8 mouse cellular contexts compared by ENCODE assay signal in the genomic region with DNA sequence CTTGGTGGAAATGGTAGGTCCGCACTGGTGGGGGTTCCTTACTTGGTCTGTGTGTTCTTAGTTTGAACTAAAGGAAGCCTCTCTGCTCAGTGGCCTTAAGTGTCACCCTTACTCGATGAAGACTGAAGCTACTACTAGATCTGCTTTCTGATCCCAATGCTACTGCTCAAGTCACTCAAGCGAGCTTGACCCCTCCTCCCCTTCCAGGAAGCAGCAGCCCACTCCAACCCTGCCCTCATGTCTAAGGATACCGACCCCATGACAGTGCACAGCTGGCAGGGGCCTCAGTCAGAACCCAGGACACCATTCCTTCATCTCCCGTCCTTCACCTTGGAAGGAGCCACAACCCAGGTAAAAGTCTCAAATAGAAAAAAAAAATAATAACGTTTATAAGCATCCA. TPM values are rescaled to one million over a fixed set of nuclear protein-coding genes. Genes with fewer than 3 reads are reported as not detected.
DNase-seq lines count a peak whose midpoint lies in the region; ATAC-seq and TF ChIP-seq lines count a peak whose summit lies in the region.

TSS of gene Cep170b (plus strand) at position 240 of the 400 bp plus-strand sequence.

- TF ChIP-seq EP300 in ES-Bruce4 (IDR thresholded peaks at IDR 0.05; ENCODE audit: insufficient read depth, low read depth, low read length): no peak

- peak within 1 kb of the TSS; percentile 86 for H3K9ac ChIP-seq in ES-Bruce4 (ENCODE audit: low read depth, poor library complexity, severe bottlenecking)
- peak within 1 kb of the TSS; percentile 89 for H3K9ac ChIP-seq in kidney, postnatal 0 days (ENCODE audit: low read depth, low read length)
- no peak within 1 kb of the TSS; the same call in 1 of the 2 replicates for H3K9ac ChIP-seq in midbrain, embryonic 11.5 days (ENCODE audit: low read length)

- whole genome bisulfite sequencing in kidney, postnatal 0 days: 47% methylated on average over 6 of the region's 6 CpGs
- WGBS in midbrain, embryonic 11.5 days: 61% methylated on average over 6 of the region's 6 CpGs

- peaks cover 42% of the 10 kb centered on the region for H3K27me3 ChIP-seq in erythroblast, embryonic 14.5 days (ENCODE audit: control insufficient read depth)
- H3K27me3 ChIP-seq in ES-Bruce4 (ENCODE audit: control insufficient read depth, insufficient read depth, low read length, poor library complexity, severe bottlenecking): no peaks in the 10 kb centered on the region
- no peaks in the 10 kb centered on the region for H3K27me3 ChIP-seq in kidney, postnatal 0 days (ENCODE audit: insufficient read depth, low read length)
- peaks cover 30% of the 10 kb centered on the region for H3K27me3 ChIP-seq in midbrain, embryonic 11.5 days (ENCODE audit: control insufficient read depth, insufficient read depth, low read length)

- peak within 1 kb of the TSS; percentile 54 for H3K4me3 ChIP-seq in erythroblast, embryonic 14.5 days (replicated peaks)
- H3K4me3 ChIP-seq in ES-Bruce4 (ENCODE audit: low read depth, low read length): peak within 1 kb of the TSS; percentile 75
- H3K4me3 ChIP-seq in kidney, postnatal 0 days (replicated peaks; ENCODE audit: low read depth, low read length): peak within 1 kb of the TSS; percentile 80
- H3K4me3 ChIP-seq in midbrain, embryonic 11.5 days (ENCODE audit: low read depth, low read length): peak within 1 kb of the TSS; percentile 74; the same call in 1 of the 2 replicates

- no peak for TF ChIP-seq CTCF in ES-Bruce4 (IDR thresholded peaks at IDR 0.05; ENCODE audit: low read depth, low read length)
- no peak for TF ChIP-seq CTCF in kidney, postnatal 0 days (IDR thresholded peaks at IDR 0.05; ENCODE audit: low read depth)

- no peak for DNase-seq in gastrocnemius, postnatal 36 days
- DNase-seq in kidney, postnatal 0 days (ENCODE audit: low spot score): no peak
- DNase-seq in midbrain, embryonic 11.5 days (ENCODE audit: low spot score, missing footprints): no peak
- DNase-seq in adipocyte (ENCODE audit: low spot score): no peak
- DNase-seq in cerebellum, adult 11 months: no peak

- intact Hi-C loops in gastrocnemius, postnatal 36 days (cut with DNase I): no loop called here

- H3K4me2 ChIP-seq in kidney, postnatal 0 days (ENCODE audit: low read length): peak within 1 kb of the TSS; percentile 98
- H3K4me2 ChIP-seq in midbrain, embryonic 11.5 days: peak within 1 kb of the TSS; percentile 100; the same call in 1 of the 2 replicates

- no peak for TF ChIP-seq POLR2A in ES-Bruce4 (IDR thresholded peaks at IDR 0.05; ENCODE audit: insufficient read depth, low read length)

- H3K36me3 ChIP-seq in erythroblast, embryonic 14.5 days (ENCODE audit: control insufficient read depth): no peaks in the 10 kb centered on the region; the same call in 1 of the 2 replicates
- H3K36me3 ChIP-seq in ES-Bruce4 (ENCODE audit: control insufficient read depth, insufficient read depth, low read length, poor library complexity, severe bottlenecking): no peaks in the 10 kb centered on the region; the same call in 1 of the 2 replicates
- no peaks in the 10 kb centered on the region; the same call in 1 of the 2 replicates for H3K36me3 ChIP-seq in kidney, postnatal 0 days (ENCODE audit: insufficient read depth, low read length)
- no peaks in the 10 kb centered on the region for H3K36me3 ChIP-seq in midbrain, embryonic 11.5 days (ENCODE audit: control insufficient read depth, insufficient read depth, low read length)

- no peaks in the 10 kb centered on the region for H3K9me3 ChIP-seq in erythroblast, embryonic 14.5 days (ENCODE audit: control insufficient read depth, low read length)
- H3K9me3 ChIP-seq in ES-Bruce4 (replicated peaks; ENCODE audit: control insufficient read depth, insufficient read depth, low read length, poor library complexity, severe bottlenecking): no peaks in the 10 kb centered on the region
- no peaks in the 10 kb centered on the region for H3K9me3 ChIP-seq in kidney, postnatal 0 days (replicated peaks; ENCODE audit: low read length)
- no peaks in the 10 kb centered on the region for H3K9me3 ChIP-seq in midbrain, embryonic 11.5 days (ENCODE audit: control insufficient read depth, low read length)

- H3K4me1 ChIP-seq in erythroblast, embryonic 14.5 days (ENCODE audit: control insufficient read depth): peaks cover 9% of the 10 kb centered on the region
- peaks cover 2% of the 10 kb centered on the region for H3K4me1 ChIP-seq in ES-Bruce4 (ENCODE audit: control insufficient read depth, insufficient read depth, low read length)
- peaks cover 9% of the 10 kb centered on the region; the same call in 1 of the 2 replicates for H3K4me1 ChIP-seq in kidney, postnatal 0 days (replicated peaks; ENCODE audit: insufficient read depth, low read length)
- H3K4me1 ChIP-seq in midbrain, embryonic 11.5 days (ENCODE audit: control insufficient read depth, insufficient read depth, low read length): peaks cover 9% of the 10 kb centered on the region

- ATAC-seq in erythroblast, adult 5-6 weeks (replicated peaks; ENCODE audit: low FRiP score, poor library complexity, severe bottlenecking): no peak
- ATAC-seq in kidney, postnatal 0 days (replicated peaks; ENCODE audit: low FRiP score, low read depth): no peak
- no peak for ATAC-seq in midbrain, embryonic 11.5 days (ENCODE audit: low FRiP score)

- peak within 1 kb of the TSS; percentile 87 for H3K27ac ChIP-seq in ES-Bruce4 (ENCODE audit: insufficient read depth, low read length)
- H3K27ac ChIP-seq in kidney, postnatal 0 days: peak within 1 kb of the TSS; percentile 96
- H3K27ac ChIP-seq in midbrain, embryonic 11.5 days (ENCODE audit: low read depth, low read length): no peak within 1 kb of the TSS

RNA-seq across cellular contexts. Expression of gene Cep170b, which starts in this region (rescaled TPM):
- 0.02 and 0.04 TPM in 2 replicates for polyA plus RNA-seq in erythroblast, embryonic 14.5 days (2012)
- total RNA-seq in erythroblast, adult 5-6 weeks (2015; ENCODE audit: low replicate concordance): not detected in 2 replicates
- 0.51 TPM in 1 of 2 replicates, not detected in the other for total RNA-seq in erythroblast, adult 5-6 weeks (2017; ENCODE audit: low replicate concordance)
- 102 and 104 TPM in 2 replicates for polyA plus RNA-seq in ES-Bruce4 (2011; ENCODE audit: insufficient read depth, insufficient read length, low read depth, missing spikeins)
- total RNA-seq in gastrocnemius, postnatal 36 days (2021): 10 to 100 TPM; 11.2 to 12.3 TPM
- 13.6 and 13.9 TPM in 2 replicates for polyA plus RNA-seq in kidney, postnatal 0 days (2015; fragmentation: Nextera tagmentation; extraction: Ambion mirVana)
- 5.2 and 5.5 TPM in 2 replicates for polyA plus RNA-seq in midbrain, embryonic 11.5 days (2014; fragmentation: Nextera tagmentation; extraction: Ambion mirVana)

Comparison
In these comparisons a context has a peak if more than half of its experiments do, and no peak if none do; other contexts are left out.
1. RNA of gene Cep170b (total RNA-seq): 11.2 to 12.3 TPM in gastrocnemius, postnatal 36 days; 0.51 TPM in erythroblast, adult 5-6 weeks; every median in the first group is over 4 times any median in the second.
2. Peak in every context shown above with its lines, with median percentiles within 50 percentile points of each other: H3K4me3 ChIP-seq.